Mouse (Mus musculus) forebrain, embryonic 14.5 days (tissue): ENCODE results near the gene Slc22a2. TPM values are rescaled to one million over a fixed set of nuclear protein-coding genes. Genes with fewer than 3 reads are reported as not detected.
"Not testable (repeated sequence)": the region's sequence is repeated elsewhere in the genome, so short reads cannot be mapped to it uniquely, and the experiment has no call there.

Source experiments
- ATAC-seq: fragments of 200-750 bp; cut with Nextera tagmentation; 2 replicates; pipeline ENCODE4 v1.8.0; 2017; ENCODE audit warnings: mild to moderate bottlenecking, moderate library complexity
- DNase-seq: peaks from one replicate; pipeline ENCODE4 v3.0.0-alpha.2; 2015; ENCODE audit warnings: low spot score
- H3K27ac ChIP-seq: fragments of 300-500 bp; sonication (generic); 2 replicates; pipeline ENCODE4 v1.5.1; 2014; ENCODE audit warnings: low read depth, mild to moderate bottlenecking, control low read depth, low read length, moderate library complexity
- H3K27me3 ChIP-seq: fragments of 300-500 bp; sonication (generic); replicated peaks from 2 replicates; pipeline ENCODE4 v1.6.1; 2014; ENCODE audit warnings: low read length, control low read depth, mixed read lengths; ENCODE audit not compliant: control insufficient read depth, insufficient read depth
- H3K36me3 ChIP-seq: fragments of 300-500 bp; sonication (generic); 2 replicates; pipeline ENCODE4 v1.6.1; 2014; ENCODE audit warnings: low read length, control low read depth; ENCODE audit not compliant: control insufficient read depth, insufficient read depth
- H3K4me1 ChIP-seq: fragments of 300-500 bp; sonication (generic); 2 replicates; pipeline ENCODE4 v1.6.1; 2014; ENCODE audit warnings: antibody characterized with exemption, low read length, control low read depth; ENCODE audit not compliant: control insufficient read depth, insufficient read depth
- H3K4me2 ChIP-seq: fragments of 300-500 bp; sonication (generic); 2 replicates; pipeline ENCODE4 v1.6.1; 2014; ENCODE audit warnings: mild to moderate bottlenecking, control low read depth, low read length
- H3K4me3 ChIP-seq: fragments of 300-500 bp; sonication (generic); 2 replicates; pipeline ENCODE4 v1.5.1; 2014; ENCODE audit warnings: low read depth, low read length, control low read depth
- H3K9ac ChIP-seq: fragments of 300-500 bp; sonication (generic); 2 replicates; pipeline ENCODE4 v1.6.1; 2014; ENCODE audit warnings: mild to moderate bottlenecking, low read length, control low read depth, moderate library complexity
- H3K9me3 ChIP-seq: fragments of 300-500 bp; sonication (generic); replicated peaks from 2 replicates; pipeline ENCODE4 v1.6.1; 2016; ENCODE audit warnings: low read length, control low read depth, mixed read lengths; ENCODE audit not compliant: control insufficient read depth
- WGBS: fragments of 180-500 bp; shearing (Covaris S2); extraction: QIAGEN DNeasy Blood & Tissue Kit; methylation state at CpG from one replicate; pipeline ENCODE4 v1.1.7; 2014; 5-methylcytosine and 5-hydroxymethylcytosine counted together
- polyA plus RNA-seq: library from polyadenylated mRNA; unstranded; fragments of >200 nt; fragmentation: Nextera tagmentation; extraction: Ambion mirVana; gene quantifications from 2 replicates; pipeline ENCODE4 v1.2.1, GENCODE M21; 2014

Gene Slc22a2
- polyA plus RNA-seq, 1 experiment from 2014 or later, result 1.3 TPM

DNA sequence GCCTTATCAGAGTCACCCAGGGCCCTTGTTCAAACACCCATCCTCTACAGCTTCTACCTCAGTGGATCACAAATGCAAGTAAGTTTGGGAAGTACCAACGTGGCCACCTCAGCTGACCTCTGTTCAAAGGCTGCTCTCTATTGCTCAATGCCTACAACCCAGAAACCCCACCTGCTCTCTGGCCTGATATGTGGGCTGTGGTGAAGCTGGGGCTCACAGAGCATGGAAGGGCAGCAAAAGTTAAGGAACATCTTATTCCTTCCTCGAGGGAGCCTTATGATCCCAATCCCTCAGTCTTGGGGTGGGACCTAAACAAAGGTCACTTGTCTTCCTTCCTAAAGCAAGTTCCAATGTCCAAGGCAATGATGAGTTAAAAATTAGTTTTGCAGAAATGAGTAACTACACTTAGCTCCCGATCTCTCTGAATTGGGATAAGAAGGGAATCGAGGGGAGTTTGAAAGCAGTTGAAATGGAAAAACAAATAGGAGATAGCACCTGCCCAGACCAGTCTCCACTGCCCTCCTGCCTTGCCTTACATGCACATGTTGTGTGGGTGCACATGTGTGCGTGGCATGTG, 87.2 kb downstream of the Slc22a2 start:
- no peaks in the 10 kb centered on the region for H3K27me3 ChIP-seq
- no peaks in the 10 kb centered on the region for H3K4me1 ChIP-seq
- no peak overlapping the region for H3K27ac ChIP-seq
- H3K36me3 ChIP-seq, result no peaks in the 10 kb centered on the region
- 85% methylated on average over 5 of the region's 5 CpGs for WGBS
- H3K4me3 ChIP-seq, result no peak overlapping the region
- no peak overlapping the region for H3K4me2 ChIP-seq
- DNase-seq (no peak), ATAC-seq (no peak)
- no peak overlapping the region for H3K9ac ChIP-seq
- H3K9me3 ChIP-seq, result no peaks in the 10 kb centered on the region

GRCm38 (mm10) chr17:12672285-12672790, 88.4 kb downstream of the Slc22a2 start:
- no peak overlapping the region for H3K4me3 ChIP-seq
- H3K9me3 ChIP-seq, result no peaks in the 10 kb centered on the region
- no peak overlapping the region for H3K4me2 ChIP-seq
- H3K27me3 ChIP-seq, result no peaks in the 10 kb centered on the region
- ATAC-seq (no peak), DNase-seq (no peak)
- H3K36me3 ChIP-seq, result no peaks in the 10 kb centered on the region
- no peak overlapping the region for H3K9ac ChIP-seq
- no peaks in the 10 kb centered on the region for H3K4me1 ChIP-seq
- 75% methylated on average over 7 of the region's 7 CpGs for WGBS
- H3K27ac ChIP-seq, result no peak overlapping the region

GRCm38 (mm10) chr17:12673871-12674270, 89.9 kb downstream of the Slc22a2 start:
- 76% methylated on average over 3 of the region's 3 CpGs for whole genome bisulfite sequencing
- no peaks in the 10 kb centered on the region for H3K36me3 ChIP-seq

GRCm38 (mm10) chr17:12674980-12675379, 91.0 kb downstream of the Slc22a2 start:
- not testable (repeated sequence) for H3K4me1 ChIP-seq, H3K27me3 ChIP-seq, H3K4me3 ChIP-seq, DNase-seq, H3K36me3 ChIP-seq, H3K4me2 ChIP-seq, ATAC-seq, H3K27ac ChIP-seq, H3K9me3 ChIP-seq, H3K9ac ChIP-seq
- WGBS, result 93% methylated on average over 7 of the region's 7 CpGs

More at GRCm38 (mm10) chr17:12673871-12674270, 89.9 kb downstream of the Slc22a2 start:
- no peaks in the 10 kb centered on the region for H3K9me3 ChIP-seq
- H3K9ac ChIP-seq, result no peak overlapping the region
- H3K4me3 ChIP-seq, result no peak overlapping the region
- no peak overlapping the region for H3K27ac ChIP-seq
- no peak for ATAC-seq
- H3K4me1 ChIP-seq, result no peaks in the 10 kb centered on the region
- H3K4me2 ChIP-seq, result no peak overlapping the region
- no peak for DNase-seq
- H3K27me3 ChIP-seq, result no peaks in the 10 kb centered on the region

GRCm38 (mm10) chr17:12675646-12676045, 91.7 kb downstream of the Slc22a2 start, which contains the start of gene Slc22a1:
Gene Slc22a1 (minus strand): TSS chr17:12675829.
- Histone ChIP-seq H3K27ac (no peak within 1 kb of the TSS), H3K4me2 (no peak within 1 kb of the TSS), H3K9me3 (no peaks in the 10 kb centered on the region), H3K36me3 (no peaks in the 10 kb centered on the region), H3K9ac (no peak within 1 kb of the TSS), H3K4me1 (no peaks in the 10 kb centered on the region), H3K27me3 (no peaks in the 10 kb centered on the region), H3K4me3 (no peak within 1 kb of the TSS)
- ATAC-seq (no peak), DNase-seq (no peak)
- 82% methylated on average over 7 of the region's 7 CpGs for WGBS

- Histone ChIP-seq H3K4me2 (no peak overlapping the region), H3K36me3 (peaks cover 7% of the 10 kb centered on the region; the same call in 1 of the 2 replicates), H3K27me3 (no peaks in the 10 kb centered on the region), H3K9ac (no peak overlapping the region), H3K27ac (no peak overlapping the region), H3K9me3 (no peaks in the 10 kb centered on the region), H3K4me3 (no peak overlapping the region), H3K4me1 (no peaks in the 10 kb centered on the region)
- DNase-seq (no peak), ATAC-seq (no peak)
Measured at GRCm38 (mm10) chr17:12677139-12677538, 93.2 kb downstream of the Slc22a2 start.

Other genes starting within 250 kb of the Slc22a2 start
- gene Plg, start 205.5 kb upstream of the Slc22a2 start, polyA plus RNA-seq, result not detected in 2 replicates
- 0.11 and 0.49 TPM in 2 replicates for gene Slc22a3, start 76.4 kb upstream of the Slc22a2 start, polyA plus RNA-seq
- gene Slc22a1, start 91.7 kb downstream of the Slc22a2 start, polyA plus RNA-seq, result not detected in 2 replicates
- gene Igf2r, start 185.5 kb downstream of the Slc22a2 start, polyA plus RNA-seq, result 9.6 and 10.9 TPM in 2 replicates